Mouse (Mus musculus): ENCODE measurements around the gene Gemin5.

DNA sequence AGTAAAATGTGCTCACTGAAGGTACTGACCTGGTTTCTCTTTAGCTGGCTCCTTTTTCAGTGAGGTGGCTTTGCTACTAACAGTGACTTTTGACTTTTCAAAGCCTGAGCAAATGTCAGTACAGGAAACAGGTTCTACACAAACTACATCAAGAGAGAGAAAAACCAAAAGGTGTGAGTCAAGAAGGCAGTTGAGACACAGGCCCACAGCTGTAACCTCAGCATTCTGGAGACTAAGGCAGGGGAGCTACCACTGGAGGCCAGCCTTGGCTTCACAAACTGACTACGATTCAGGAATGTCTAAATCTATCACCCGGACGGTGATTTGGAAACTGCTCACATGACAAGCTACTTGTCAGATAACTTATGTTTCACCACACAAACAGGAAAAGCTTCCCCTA is 28.9 kb downstream of the Gemin5 start:
- TF ChIP-seq GATA1 (IDR thresholded peaks at IDR 0.05; ENCODE audit: borderline replicate concordance, low read length) (no peak), CTCF (IDR thresholded peaks at IDR 0.05; ENCODE audit: low read depth, low read length) (no peak)

All from G1E (cell line).